In genomic region chr17:29801358-29801757, GRCm38 (mm10) we compare ENCODE assay signal across 8 mouse cellular contexts.
A peak's percentile ranks its signal among the peaks of the same experiment; 100 is the strongest.
DNase-seq lines count a peak whose midpoint lies in the region; ATAC-seq lines count a peak whose summit lies in the region.

No protein-coding gene starts in this region.

- DNase-seq in CD4-positive, CD25-positive, alpha-beta regulatory T cell, adult 2 months (ENCODE audit: low read depth, low spot score): peak; percentile 78
- peak; percentile 68 for DNase-seq in midbrain, embryonic 14.5 days
- DNase-seq in cerebellum, postnatal 10 days: peak; percentile 92 to 96
- DNase-seq in heart, postnatal 36 days: peak; percentile 49 to 78
- peak; percentile 88 for DNase-seq in lung, postnatal 10 days
- peak; percentile 14 to 26 for DNase-seq in spleen, postnatal 36 days (ENCODE audit: low spot score in 2 of 2)

- H3K4me2 ChIP-seq in midbrain, embryonic 14.5 days (ENCODE audit: low read length): no peak overlapping the region
- no peak overlapping the region for H3K4me2 ChIP-seq in midbrain, embryonic 15.5 days

- intact Hi-C loops in heart, postnatal 36 days (cut with DNase I): no loop called here

- no peaks in the 10 kb centered on the region for H3K36me3 ChIP-seq in midbrain, embryonic 14.5 days (ENCODE audit: control insufficient read depth, insufficient read depth, low read length)
- no peaks in the 10 kb centered on the region for H3K36me3 ChIP-seq in midbrain, embryonic 15.5 days (replicated peaks)

- ATAC-seq in CD4-positive, CD25-positive, alpha-beta regulatory T cell, adult 4 months: no peak
- no peak for ATAC-seq in midbrain, embryonic 14.5 days (ENCODE audit: low FRiP score, low TSS enrichment)
- ATAC-seq in midbrain, embryonic 15.5 days (replicated peaks): no peak

- no peaks in the 10 kb centered on the region for H3K9me3 ChIP-seq in midbrain, embryonic 14.5 days (ENCODE audit: control insufficient read depth, low read length)
- H3K9me3 ChIP-seq in midbrain, embryonic 15.5 days: no peaks in the 10 kb centered on the region

- H3K4me3 ChIP-seq in midbrain, embryonic 14.5 days (replicated peaks; ENCODE audit: low read depth, low read length): no peak overlapping the region
- H3K4me3 ChIP-seq in midbrain, embryonic 15.5 days: no peak overlapping the region

- H3K27me3 ChIP-seq in midbrain, embryonic 14.5 days (ENCODE audit: control insufficient read depth, insufficient read depth, low read length): no peaks in the 10 kb centered on the region
- no peaks in the 10 kb centered on the region for H3K27me3 ChIP-seq in midbrain, embryonic 15.5 days (replicated peaks)

- WGBS in midbrain, embryonic 14.5 days: 18% methylated on average over 4 of the region's 4 CpGs
- WGBS in midbrain, embryonic 15.5 days: 29% methylated on average over 4 of the region's 4 CpGs

- H3K9ac ChIP-seq in midbrain, embryonic 14.5 days (replicated peaks; ENCODE audit: low read length): no peak overlapping the region
- H3K9ac ChIP-seq in midbrain, embryonic 15.5 days: no peak overlapping the region

- H3K4me1 ChIP-seq in midbrain, embryonic 14.5 days (ENCODE audit: control insufficient read depth, insufficient read depth, low read length): peaks cover 13% of the 10 kb centered on the region
- peaks cover 15% of the 10 kb centered on the region for H3K4me1 ChIP-seq in midbrain, embryonic 15.5 days

- no peak overlapping the region for H3K27ac ChIP-seq in midbrain, embryonic 14.5 days (replicated peaks; ENCODE audit: low read depth, low read length)
- H3K27ac ChIP-seq in midbrain, embryonic 15.5 days: no peak overlapping the region

Comparison
In these comparisons a context has a peak if more than half of its experiments do, and no peak if none do; other contexts are left out.
1. DNase-seq: peak in every context shown above with its lines; median percentile 94 in cerebellum, postnatal 10 days; 88 in lung, postnatal 10 days; 78 in CD4-positive, CD25-positive, alpha-beta regulatory T cell, adult 2 months; 68 in midbrain, embryonic 14.5 days; 64 in heart, postnatal 36 days; 20 in spleen, postnatal 36 days.